Mouse (Mus musculus) megakaryocyte, embryonic 14.5 days (primary cell): ENCODE measurements around the gene Tex19.2.

Source experiments
- FLI1 ChIP-seq: IDR thresholded peaks from 2 replicates; pipeline ENCODE4 v1.6.1; 2012; ENCODE audit warnings: low read length, inconsistent platforms, mixed read lengths
- GATA1 ChIP-seq: IDR thresholded peaks from 3 replicates; pipeline ENCODE4 v1.6.1; 2012; ENCODE audit warnings: mixed read lengths, low read length, inconsistent platforms, borderline replicate concordance

GRCm38 (mm10) chr11:121082857-121083500 lies 35.5 kb downstream of the Tex19.2 start:
- TF ChIP-seq GATA1 (no peak), FLI1 (no peak)
